ENCODE assay signal across 19 mouse cellular contexts in genomic region chr6:134048965-134049364, GRCm38 (mm10). TPM values are rescaled to one million over a fixed set of nuclear protein-coding genes. Genes with fewer than 3 reads are reported as not detected.
DNase-seq lines count a peak whose midpoint lies in the region; ATAC-seq and TF ChIP-seq lines count a peak whose summit lies in the region.
"Had no signal": no experiment of that assay in that cellular context is flagged by ENCODE, and none has a peak within 500 bp of the region (broad histone marks: within the 10 kb centered on the region; RNA-seq: fewer than 3 reads in every experiment).

No protein-coding gene starts in this region.

- TF ChIP-seq CTCF in left cerebral cortex, adult 2 months (IDR thresholded peaks at IDR 0.05) = no peak

- H3K4me3 ChIP-seq in left cerebral cortex, adult 2 months = no peak overlapping the region
- H3K4me3 ChIP-seq: embryonic facial prominence, embryonic 12.5 days; forebrain, embryonic 12.5 days; heart, embryonic 13.5 days; hindbrain, embryonic 13.5 days had no signal

- no peak for DNase-seq in left cerebral cortex, adult 2 months (ENCODE audit: extremely low spot score in 1 of 2, low spot score in 2 of 2)
- DNase-seq in left cerebral cortex, adult 9 months (ENCODE audit: low spot score in 2 of 2) = no peak
- DNase-seq in MEL-GATA-1-ER (ENCODE audit: extremely low read depth, low read depth) = peak; percentile 42
- DNase-seq in embryo, embryonic 10 days (ENCODE audit: low spot score) = no peak
- no peak for DNase-seq in urinary bladder, postnatal 36 days (ENCODE audit: low spot score in 2 of 2)
- DNase-seq: adrenal gland, postnatal 25 days; cerebellum, adult 11 months; cerebellum, adult 8-10 months; cerebellum, postnatal 14 days; gastrocnemius, postnatal 10 days; heart, postnatal 36 days had no signal

- intact Hi-C loops in left cerebral cortex, adult 2 months (cut with DNase I) = no loop called here

- H3K27ac ChIP-seq in left cerebral cortex, adult 2 months = peak overlapping the region; percentile 73; the same call in 1 of the 2 replicates
- H3K27ac ChIP-seq: embryonic facial prominence, embryonic 12.5 days; forebrain, embryonic 12.5 days; heart, embryonic 13.5 days; hindbrain, embryonic 13.5 days; hindbrain, postnatal 0 days had no signal

- ATAC-seq in granulocyte monocyte progenitor cell, adult 5-6 weeks (replicated peaks; ENCODE audit: poor library complexity, severe bottlenecking) = peak; percentile 28
- ATAC-seq in monocyte, adult 5-6 weeks (replicated peaks; ENCODE audit: insufficient number of reproducible peaks, low FRiP score, low TSS enrichment, poor library complexity, severe bottlenecking) = peak; percentile 79
- ATAC-seq: forebrain, embryonic 16.5 days; hindbrain, postnatal 0 days had no signal

RNA-seq across cellular contexts. Expression of gene Etv6, which starts 13.5 kb away (rescaled TPM):
- total RNA-seq in left cerebral cortex, adult 2 months (2021) = 10 to 100 TPM; 18.7 to 19.3 TPM
- total RNA-seq in granulocyte monocyte progenitor cell, adult 5-6 weeks (2014; fragmentation: Nextera tagmentation) = 100 and 123 TPM in 2 replicates
- total RNA-seq in granulocyte monocyte progenitor cell, adult 5-6 weeks (2017) = 75.5 and 83.9 TPM in 2 replicates
- 45.6 to 52.8 TPM (median 49.3 TPM) in 3 replicates for total RNA-seq in monocyte, adult 5-6 weeks (2017)
